Mouse (Mus musculus) embryonic fibroblast, embryonic 13.5 days (primary cell): ENCODE measurements around the gene Gm21983.

Source experiments
- CTCF ChIP-seq: IDR thresholded peaks from 2 replicates; pipeline ENCODE4 v1.5.1; 2011; ENCODE audit warnings: mild to moderate bottlenecking, control low read depth, low read length, moderate library complexity, borderline replicate concordance; ENCODE audit not compliant: insufficient read depth
- POLR2A ChIP-seq: IDR thresholded peaks from 2 replicates; pipeline ENCODE4 v1.6.1; 2011; ENCODE audit warnings: low read depth, mild to moderate bottlenecking, control low read depth, low read length, moderate library complexity

DNA sequence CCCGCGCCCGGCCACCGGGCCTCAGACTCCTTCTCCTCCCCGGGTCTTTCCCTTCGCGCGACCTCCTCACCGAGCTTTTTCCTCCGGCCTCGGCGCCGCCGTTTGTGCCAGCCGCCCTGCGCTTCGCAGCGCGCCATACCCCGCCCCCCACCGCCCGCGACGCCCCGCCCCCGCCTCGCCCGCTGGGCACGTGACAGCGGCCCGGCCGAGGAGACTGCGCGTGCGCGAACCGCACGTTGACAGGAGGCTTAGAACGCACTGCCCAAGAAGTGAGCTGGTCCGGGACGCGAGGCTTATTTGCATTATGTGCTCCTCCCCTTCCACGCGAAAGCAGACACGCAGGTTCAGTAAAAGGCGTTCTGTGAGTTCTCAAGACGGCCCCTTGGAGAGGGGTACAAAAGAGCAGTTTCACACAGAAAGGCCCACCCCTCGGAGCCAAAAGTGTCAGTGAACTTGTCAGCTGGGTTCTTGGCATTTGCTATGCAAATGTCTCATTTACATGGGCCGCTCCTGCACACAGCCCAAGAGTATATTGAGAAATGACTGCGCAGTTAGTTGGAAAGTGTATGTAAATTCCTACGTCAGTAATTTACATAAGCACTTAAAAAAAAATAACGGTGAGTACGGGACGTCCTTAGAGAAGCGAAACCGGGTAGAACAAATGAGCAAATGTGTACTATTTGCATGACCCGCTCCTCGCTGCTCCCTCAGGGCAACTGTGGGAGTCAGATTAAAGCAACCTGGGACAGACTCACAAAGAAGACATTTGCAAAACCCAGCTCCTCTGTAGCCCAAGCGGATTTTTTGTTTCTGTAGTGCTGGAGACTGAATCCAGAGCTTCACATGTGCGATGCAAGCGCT is 14.0 kb downstream of the Gm21983 start, which contains the start of gene Egln2:
- no peak for TF ChIP-seq CTCF
- peak; percentile 77 for TF ChIP-seq POLR2A
